Mouse (Mus musculus): ENCODE data around the gene Atp11b.

Gene Atp11b

DNA sequence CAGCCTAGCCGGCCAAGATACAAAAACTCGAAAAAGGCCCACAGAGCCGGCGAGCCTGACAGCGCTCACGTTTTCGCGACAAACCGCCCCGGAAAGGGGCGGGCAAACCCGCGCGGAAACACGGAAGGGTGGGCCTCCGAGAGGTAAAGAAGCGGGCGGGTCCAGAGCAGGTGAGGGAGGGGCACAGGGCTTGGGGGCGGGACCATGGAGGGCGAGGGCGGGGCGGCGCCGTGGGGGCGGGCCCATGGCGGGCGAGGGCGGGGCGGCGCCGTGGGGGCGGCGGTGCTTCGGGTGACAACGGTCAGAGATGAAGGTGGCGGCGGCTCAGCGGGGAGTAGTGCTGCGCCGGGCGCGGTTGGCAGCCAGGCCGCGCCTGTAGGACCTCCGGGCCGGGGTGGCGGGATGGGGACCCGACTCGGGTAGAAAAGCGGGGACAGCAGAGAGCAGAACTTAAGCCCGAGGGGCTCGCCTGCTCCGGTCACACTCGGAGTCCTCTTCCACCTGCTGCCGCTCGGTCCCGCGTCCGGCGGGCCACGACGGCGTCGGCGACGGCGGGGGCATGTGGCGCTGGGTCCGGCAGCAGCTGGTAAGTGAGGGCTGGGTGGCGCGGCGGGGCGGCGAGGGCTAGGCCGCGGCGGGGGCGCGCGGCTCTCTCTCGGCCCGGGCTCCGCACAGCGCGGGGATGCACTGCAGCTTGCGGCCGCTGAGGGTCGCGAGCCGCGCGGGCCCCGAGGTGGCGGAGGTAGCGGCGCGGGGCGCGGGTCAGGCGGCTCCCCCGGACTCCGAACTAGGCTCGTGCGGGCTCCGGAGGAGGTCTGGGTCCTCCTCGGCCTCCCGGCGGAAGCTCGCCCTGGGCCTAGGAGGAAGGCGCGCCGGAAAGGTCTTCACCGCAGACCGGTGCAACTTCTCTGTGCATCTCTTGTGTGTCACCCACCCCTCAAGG lies at the start of gene Atp11b:
Gene Atp11b (plus strand): TSS at position 282 of the 943 bp plus-strand sequence.
- peak; percentile 89 to 91 for DNase-seq (ENCODE audit: low spot score in 2 of 2)

GRCm38 (mm10) chr3:35704328-35704613 lies 49.6 kb upstream of the Atp11b start:
- DNase-seq (ENCODE audit: low spot score in 2 of 2), result no peak

DNA sequence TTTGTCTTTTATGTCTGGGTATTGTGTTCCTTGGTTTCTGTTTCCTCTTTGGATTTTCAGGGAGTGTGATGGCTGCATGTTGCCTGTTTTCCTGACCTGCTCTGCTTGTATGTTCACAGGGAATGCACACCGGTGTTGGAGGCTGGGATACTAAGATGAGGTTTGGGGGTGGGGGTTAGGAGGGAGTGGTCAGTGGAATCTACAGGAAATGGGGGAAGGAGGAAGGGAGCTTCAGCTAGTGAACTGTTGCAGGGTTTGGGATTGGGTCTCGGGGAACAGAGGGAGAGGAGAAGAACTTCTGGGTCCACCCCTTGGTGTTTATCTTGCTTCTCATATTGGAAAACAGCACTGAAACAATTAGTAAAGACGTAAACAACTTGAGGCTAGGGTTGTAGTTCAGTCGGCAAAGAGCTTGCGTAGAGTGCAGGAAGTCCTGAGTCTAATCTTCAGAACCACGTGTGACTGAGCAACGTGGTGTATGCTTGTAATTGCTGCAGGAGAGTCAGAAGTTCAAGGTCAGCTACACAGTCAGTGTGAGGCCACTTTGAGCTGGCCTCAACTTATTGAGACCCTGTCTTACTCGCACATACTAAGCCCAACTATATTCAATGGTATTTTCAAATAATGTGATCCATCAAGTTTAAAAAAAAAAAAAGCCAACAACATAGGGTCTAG lies 34.2 kb upstream of the Atp11b start:
- no peak for DNase-seq (ENCODE audit: low spot score in 2 of 2)

- peak; percentile 59 to 69 for DNase-seq (ENCODE audit: low spot score in 2 of 2)
Observed at GRCm38 (mm10) chr3:35720801-35721200, 33.1 kb upstream of the Atp11b start.

DNA sequence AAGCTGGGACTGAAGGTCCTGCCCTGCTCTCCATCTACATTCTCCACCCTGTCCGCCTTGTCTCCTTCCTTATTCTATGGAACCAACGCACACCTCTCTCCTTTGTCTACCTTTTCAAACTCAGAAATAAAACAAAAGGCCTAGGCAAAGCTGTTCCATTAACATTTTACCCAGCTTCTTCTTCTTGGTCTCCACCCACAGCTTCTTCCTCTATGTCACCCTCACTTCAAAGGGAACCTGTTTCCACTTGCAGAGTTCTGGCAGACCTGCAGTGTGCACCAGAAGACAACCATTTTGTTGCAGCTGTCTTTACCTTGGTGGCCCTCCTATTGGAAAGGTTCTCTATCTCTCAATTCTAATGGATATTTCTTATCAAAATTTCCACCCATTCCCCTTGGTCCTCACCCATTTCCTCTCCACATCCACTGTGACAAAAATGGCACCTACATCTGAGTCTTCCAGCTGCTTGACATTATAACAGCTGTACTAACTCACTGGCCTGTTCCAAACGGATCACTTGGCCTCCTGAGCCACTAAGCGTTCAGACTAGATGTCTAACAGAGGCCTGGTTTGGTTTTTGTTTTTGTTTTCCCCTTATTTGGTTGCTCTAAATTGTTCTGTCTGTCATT lies 32.0 kb upstream of the Atp11b start:
- DNase-seq (ENCODE audit: low spot score in 2 of 2), result peak; percentile 25 to 26

- no peak for DNase-seq (ENCODE audit: low spot score in 2 of 2)
Observed at GRCm38 (mm10) chr3:35722811-35723210, 31.1 kb upstream of the Atp11b start.

DNA sequence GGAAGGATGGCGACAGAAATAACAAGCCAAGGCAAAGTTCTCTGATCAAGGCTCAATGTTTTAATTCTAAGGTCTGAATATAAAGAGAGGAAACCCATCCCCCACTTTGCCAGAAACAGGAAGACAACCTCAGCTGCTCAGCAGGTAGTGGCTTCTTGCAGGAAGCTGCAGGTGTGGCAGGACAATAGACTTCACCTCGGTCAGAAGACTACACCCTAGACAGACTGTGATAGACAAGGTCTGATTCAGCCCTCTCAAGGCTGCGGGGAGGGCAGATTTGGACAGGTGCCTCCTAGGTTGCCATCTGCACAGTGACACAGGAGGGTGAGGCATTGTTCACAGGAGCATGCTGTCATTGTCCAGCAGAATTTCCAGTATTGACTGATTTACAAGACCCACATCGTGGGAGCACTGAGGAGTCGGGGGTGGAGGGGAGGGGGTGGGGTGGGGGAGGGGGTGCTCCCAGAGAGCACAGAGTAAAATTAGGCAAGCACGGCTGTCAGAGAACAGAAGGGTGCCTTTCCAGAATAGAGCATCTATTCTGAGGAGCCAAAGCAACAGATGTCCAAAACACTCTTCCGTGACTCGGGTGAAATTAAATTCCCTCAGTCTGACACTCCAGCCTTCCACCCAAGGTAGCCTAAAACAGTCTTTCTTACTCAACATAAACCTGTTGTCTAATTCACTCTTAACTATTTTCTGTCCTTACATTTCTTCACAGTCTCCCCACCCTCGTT lies 30.2 kb upstream of the Atp11b start:
- peak; percentile 14 to 35 for DNase-seq (ENCODE audit: low spot score in 2 of 2)

GRCm38 (mm10) chr3:35725096-35725495 lies 28.8 kb upstream of the Atp11b start:
- DNase-seq (ENCODE audit: low spot score in 2 of 2), result no peak

GRCm38 (mm10) chr3:35726936-35727335 lies 27.0 kb upstream of the Atp11b start:
- no peak for DNase-seq (ENCODE audit: low spot score in 2 of 2)

- DNase-seq (ENCODE audit: low spot score in 2 of 2), result no peak
Observed at GRCm38 (mm10) chr3:35729490-35729889, 24.4 kb upstream of the Atp11b start.

GRCm38 (mm10) chr3:35731981-35732777 lies 21.7 kb upstream of the Atp11b start:
- DNase-seq (ENCODE audit: low spot score in 2 of 2), result peak; percentile 46 to 63

DNA sequence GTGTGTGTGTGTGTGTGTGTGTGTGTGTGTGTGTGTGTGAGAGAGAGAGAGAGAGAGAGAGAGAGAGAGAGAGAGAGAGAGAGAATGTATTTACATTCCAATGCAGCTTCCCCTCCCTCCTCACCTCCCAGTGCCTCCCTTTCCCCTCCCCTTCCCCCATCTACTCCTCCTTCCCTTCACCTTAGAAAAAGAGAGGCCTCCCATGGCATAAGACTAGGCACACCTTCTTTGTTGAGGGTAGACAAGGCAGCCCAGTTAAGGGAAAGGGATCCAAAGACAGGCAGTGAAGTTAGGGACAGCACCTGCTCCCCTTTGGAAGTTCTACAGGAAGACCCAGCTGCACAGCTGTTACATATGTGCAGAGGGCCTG lies 21.1 kb upstream of the Atp11b start:
- DNase-seq (ENCODE audit: low spot score in 2 of 2), result no peak

- DNase-seq (ENCODE audit: low spot score in 2 of 2), result no peak
Observed at GRCm38 (mm10) chr3:35734509-35734908, 19.4 kb upstream of the Atp11b start.

DNA sequence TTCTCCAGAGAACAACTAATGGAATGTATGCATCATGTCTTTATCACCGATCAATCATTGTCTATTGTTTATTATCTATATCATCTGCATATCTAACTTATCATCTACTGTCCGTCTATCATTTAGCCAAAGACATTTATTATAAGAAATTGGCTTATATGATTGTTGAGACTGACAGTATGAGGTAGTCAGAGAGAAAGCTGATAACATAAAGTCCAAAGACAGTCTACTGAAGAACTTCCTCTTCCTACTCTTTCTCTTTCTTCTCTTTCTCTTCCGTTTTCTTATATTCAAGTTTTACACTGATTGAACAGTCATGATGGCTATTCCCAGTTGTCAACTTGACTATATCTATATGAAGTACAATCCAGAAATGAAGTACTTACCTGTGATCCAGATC lies 15.8 kb upstream of the Atp11b start:
- DNase-seq (ENCODE audit: low spot score in 2 of 2), result no peak

GRCm38 (mm10) chr3:35745010-35745409 lies 8.9 kb upstream of the Atp11b start:
- DNase-seq (ENCODE audit: low spot score in 2 of 2), result no peak

- DNase-seq (ENCODE audit: low spot score in 2 of 2), result peak; percentile 46 to 58
Observed at GRCm38 (mm10) chr3:35746840-35747456, 7.0 kb upstream of the Atp11b start.

DNA sequence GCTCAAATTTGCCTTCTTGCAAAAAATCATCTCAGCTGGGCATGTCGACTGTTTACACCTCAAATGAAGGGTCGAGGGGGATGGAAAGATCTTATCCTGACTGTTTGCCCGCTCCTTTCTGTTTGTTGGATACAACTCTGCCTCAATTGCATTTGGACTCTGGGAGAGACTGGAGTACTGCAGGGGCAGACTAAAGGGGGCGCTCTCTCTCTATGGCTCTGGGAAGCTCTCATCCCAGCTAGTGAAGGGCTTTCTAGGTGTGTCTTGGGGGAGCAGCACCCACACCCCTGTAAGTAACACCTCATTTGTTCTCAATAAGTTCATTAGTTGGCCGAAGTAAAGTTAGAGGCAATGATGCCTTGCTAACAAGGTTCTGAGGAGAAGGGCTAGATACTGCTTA lies 3.6 kb upstream of the Atp11b start:
- no peak for DNase-seq (ENCODE audit: low spot score in 2 of 2)

DNA sequence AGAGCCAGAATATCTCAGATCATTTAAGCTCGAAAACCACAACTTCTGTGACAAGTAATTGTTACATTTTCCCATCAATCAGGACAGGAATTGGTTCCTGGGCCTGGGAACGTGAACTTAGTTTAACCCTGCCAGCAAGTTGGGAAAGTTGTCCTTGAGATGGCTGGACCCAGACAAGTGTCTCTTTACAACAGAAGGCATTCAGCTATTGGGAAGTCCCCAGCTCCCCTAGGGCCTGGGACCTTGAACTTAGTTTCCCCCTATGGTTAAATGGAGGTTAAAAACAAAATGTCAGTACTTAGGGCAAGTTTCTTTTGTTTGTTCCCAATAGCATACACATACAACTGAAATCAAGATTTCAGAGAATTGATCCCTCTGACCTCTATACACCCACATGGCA lies 2.2 kb upstream of the Atp11b start:
- no peak for DNase-seq (ENCODE audit: low spot score in 2 of 2)

- DNase-seq (ENCODE audit: low spot score in 2 of 2), result no peak
Observed at GRCm38 (mm10) chr3:35762735-35763134, 8.8 kb downstream of the Atp11b start.
